Mouse (Mus musculus) right cerebral cortex, postnatal 14 days (tissue): ENCODE results near the gene Taar7d.
"Not testable (repeated sequence)": the region's sequence is repeated elsewhere in the genome, so short reads cannot be mapped to it uniquely, and the experiment has no call there.

ENCODE experiments used
- DNase-seq: peaks from one replicate; pipeline ENCODE4 v3.0.0; 2022

Taar7d gene

DNA sequence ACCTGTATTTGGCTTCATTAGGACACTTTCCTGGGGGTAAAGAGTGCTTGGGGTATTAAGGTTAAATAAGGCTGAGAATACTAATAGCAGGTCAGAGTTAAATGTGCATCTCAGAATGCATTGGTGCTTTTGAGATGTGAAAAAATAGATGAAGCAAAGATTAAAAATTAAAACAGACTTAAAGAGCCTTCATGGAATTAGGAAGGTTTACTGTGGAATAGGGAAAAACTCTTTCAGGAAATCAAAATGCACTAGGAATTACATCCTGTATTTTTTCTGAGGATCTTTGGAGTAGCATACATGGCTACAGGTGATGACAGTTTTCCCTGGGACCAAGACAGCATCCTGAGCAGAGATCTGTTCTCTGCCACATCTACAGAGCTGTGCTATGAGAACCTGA lies at the start of gene Taar7d:
Gene Taar7d, plus strand, starts transcription at position 301 of the 400 bp plus-strand sequence.
- no peak for DNase-seq

DNA sequence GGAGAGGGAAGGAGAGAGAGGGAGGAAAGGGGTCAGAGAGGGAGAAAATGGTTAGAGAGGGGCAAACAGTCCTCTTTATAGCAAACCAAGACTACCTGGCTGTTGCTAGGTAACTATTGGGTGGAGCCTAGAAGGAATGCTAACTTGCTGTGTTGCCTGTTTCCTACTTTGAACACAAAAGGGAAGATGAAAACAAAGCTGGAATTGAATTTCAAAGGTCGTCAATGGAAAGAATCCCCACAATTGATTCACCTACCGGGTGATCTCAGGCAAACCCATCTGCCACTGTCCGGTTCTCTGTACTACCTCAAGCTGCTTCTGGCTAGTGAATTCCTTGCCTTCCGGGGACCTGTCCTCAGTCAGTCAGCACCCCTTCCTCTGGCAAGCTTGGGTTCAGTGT lies 49.1 kb upstream of the Taar7d start:
- no peak for DNase-seq

DNA sequence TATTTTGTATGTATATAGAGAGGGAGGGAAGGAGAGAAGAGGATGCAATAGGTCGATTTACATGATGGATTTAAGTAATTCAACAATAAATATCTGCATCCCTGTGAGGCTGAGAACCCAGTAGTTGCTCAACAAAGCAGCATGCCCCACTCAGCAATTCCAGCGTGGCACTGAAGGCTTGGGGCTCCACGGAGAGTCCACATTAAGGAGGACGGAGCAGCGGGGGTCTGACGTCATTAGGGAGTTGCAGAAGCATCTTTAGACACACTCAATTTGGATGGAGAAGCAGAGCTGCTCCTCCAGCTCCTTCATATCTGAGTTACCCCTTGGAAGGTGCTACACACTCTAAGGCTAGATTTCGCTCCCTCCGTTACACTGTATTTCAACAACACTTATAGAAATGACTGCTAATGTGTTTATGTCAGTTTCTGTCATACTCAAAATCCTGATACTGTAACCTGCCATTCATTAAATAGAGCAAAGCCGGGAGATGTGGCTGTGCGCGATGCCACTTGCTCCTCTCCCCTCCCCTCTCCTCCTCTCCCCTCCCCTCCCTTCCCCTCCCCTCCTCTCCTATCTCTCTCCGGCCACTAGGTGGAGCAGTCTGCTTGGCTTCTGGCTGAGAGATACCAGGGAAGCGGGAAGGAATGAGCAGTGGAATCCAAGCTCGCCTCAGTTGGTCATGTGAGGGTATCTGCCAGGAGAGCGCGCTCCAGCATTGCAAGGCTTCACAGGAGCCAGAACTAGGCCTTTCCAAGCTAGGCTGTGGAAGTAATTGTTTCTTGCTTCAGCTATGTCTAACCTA lies 47.9 kb upstream of the Taar7d start:
- peak; percentile 75 for DNase-seq

DNA sequence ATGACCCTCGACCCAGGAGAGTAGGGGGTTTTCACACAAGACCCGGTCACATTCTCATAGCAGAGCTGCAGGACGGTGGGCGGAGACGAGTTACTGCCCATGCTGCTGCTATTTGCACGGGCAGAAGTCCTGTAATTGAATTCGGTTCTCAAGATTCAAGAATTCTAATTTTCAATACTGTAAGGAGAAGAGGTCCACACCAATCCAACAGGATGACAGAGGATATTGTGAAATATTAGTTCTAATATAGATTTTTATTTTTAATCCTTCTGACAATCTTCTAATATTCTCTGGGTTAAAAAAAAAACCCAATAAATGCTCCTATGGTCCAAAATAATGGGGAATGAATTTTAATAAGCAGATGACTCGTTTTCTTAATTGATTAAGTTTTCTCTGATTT lies 41.5 kb upstream of the Taar7d start, which contains the start of gene Taar6:
Gene Taar6, minus strand, starts transcription at position 101 of the 400 bp plus-strand sequence.
- DNase-seq, result no peak

DNA sequence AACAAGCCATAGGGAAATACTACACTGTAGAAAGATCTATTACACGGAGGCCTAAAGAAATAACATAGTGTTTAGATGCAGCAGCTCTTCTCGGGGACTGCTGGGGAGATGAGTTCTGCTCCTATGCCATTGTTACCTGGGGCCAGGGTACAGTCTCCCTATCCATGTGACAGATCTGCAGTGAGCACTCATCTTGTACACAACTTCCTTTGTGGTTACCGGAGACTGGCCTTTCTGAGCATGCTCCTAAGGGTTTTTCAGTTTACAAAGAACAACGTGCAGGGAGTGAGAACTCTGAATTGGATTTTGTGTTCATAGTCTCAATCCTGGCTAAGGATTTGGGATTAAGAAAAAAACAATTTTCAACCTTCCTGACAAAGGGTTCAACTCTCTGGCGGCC lies 40.6 kb upstream of the Taar7d start:
- no peak for DNase-seq

DNA sequence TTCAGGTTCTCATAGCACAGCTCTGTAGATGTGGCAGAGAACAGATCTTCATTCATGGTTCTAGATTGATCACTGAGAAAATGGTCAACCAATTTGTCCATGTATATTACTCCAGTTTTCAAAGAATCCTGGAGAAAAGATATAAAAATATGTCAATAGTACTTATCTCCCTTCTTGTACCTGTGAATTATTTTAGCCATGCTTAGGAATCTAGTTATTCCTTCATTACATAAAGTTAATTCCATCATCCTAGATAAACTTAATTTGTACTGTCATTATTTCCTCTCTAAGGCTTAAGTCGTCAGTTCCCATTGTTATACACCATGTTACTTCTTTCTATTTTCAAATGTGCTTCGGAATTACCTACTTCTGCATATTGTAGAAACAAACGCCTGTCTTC lies 33.6 kb upstream of the Taar7d start, which contains the start of gene Taar7a:
Gene Taar7a, minus strand, starts transcription at position 101 of the 400 bp plus-strand sequence.
- DNase-seq, result no peak

DNA sequence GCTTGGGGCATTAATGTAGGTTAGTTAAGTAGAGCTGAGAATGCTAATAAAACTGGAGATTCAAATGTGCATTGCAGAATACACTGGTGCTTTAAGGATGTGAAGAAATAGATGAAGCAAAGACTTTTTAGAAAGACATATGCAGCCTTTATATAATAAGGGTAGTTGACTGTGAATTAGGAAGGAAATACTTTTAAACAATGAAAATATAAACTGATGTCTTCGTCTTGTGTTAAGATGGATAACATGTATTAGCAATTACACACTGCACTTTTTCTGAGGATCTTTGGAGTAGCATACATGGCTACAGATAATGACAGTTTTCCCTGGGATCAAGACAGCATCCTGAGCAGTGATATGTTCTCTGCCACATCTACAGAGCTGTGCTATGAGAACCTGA lies 27.4 kb upstream of the Taar7d start, which contains the start of gene Taar7b:
Gene Taar7b, plus strand, starts transcription at position 301 of the 400 bp plus-strand sequence.
- DNase-seq, result no peak

DNA sequence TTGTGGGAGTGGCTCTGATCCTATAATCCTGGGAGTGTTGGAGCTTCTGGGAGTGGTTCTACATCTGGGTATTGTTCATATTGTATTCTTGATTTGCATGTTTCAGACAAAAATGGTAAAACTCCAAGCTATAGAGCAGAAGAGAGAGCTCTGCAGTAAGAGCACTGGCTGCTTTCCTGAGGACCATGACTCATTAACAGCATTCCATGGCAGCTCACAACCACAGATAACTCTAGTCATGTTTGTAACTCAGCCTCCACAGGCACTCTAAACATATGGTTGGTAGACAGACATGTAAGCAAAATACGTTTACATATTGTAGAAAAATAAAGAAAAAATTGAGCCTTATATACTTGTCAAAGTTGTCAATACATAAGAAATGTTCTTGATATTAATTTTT lies 20.6 kb upstream of the Taar7d start:
- DNase-seq, result no peak

DNA sequence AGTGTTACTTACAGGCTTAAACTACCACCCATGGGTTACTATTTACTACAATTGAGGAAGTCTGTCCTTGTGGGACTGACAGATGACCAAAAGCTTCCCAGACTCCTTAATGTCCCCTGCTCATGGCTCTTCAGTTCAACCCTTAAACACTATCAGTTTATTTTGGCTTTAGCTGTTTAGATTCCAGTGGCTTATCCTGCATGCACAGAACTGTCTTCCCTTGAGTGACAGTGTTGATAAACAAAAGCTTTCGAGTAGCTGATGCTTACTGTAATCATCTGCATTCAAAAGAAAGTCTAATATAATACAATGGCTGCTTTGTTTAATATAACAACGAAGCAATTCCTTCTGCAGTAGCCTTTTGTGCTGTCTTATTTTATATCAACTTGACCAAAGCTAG lies 20.0 kb upstream of the Taar7d start:
- no peak for DNase-seq

DNA sequence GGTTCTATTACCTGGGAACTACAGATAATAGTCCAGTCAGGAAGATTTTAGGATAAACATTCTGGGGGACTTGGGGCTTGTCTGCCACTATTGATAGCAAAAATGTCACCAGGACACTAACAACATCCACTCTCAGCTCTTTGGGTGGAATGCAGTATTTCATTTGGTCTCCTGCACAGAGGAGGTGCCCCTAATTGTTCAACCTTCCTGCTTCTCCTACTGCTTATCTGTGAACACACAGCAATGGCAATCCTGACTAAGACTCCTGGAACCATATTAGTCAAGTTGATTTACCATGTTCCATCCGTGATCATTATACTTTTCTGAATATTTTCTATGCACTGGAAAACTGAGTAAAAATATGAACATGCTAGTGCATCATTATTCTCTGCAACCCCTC lies 18.9 kb upstream of the Taar7d start:
- no peak for DNase-seq

DNA sequence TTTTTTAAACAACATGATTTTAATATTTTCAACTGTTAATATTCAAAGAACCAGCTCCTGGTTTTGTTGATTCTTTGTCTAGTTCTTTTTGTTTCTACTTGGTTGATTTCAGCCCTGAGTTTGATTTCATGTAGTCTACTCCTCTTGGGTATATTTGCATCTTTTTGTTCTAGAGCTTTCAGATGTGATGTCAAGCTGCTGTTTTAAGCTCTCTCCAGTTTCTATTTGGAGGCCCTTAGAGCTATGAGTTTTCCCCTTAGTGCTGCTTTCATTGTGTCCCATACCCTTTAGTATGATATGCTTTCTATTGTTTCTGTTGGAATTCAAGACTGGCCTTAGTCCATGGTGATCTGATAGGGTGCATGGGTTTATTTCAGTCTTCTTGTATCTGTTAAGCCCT lies 4.3 kb downstream of the Taar7d start:
- DNase-seq, result no peak

DNA sequence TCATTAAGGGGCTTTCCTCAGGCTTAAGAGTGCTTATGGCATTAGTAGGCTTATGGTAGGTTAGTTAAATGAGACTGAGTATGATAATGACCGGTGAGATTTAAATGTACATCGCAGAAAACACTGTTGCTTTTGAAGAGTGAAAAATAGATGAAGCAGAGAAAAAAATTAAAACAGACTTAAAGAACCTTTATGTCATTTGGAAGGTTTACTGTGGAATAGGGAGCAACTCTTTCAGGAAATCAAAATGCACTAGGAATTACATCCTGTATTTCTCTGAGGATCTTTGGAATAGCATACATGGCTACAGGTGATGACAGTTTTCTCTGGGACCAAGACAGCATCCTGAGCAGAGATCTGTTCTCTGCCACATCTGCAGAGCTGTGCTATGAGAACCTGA lies 10.3 kb downstream of the Taar7d start, which contains the start of gene Taar7e:
Gene Taar7e, plus strand, starts transcription at position 301 of the 400 bp plus-strand sequence.
- DNase-seq, result no peak

DNA sequence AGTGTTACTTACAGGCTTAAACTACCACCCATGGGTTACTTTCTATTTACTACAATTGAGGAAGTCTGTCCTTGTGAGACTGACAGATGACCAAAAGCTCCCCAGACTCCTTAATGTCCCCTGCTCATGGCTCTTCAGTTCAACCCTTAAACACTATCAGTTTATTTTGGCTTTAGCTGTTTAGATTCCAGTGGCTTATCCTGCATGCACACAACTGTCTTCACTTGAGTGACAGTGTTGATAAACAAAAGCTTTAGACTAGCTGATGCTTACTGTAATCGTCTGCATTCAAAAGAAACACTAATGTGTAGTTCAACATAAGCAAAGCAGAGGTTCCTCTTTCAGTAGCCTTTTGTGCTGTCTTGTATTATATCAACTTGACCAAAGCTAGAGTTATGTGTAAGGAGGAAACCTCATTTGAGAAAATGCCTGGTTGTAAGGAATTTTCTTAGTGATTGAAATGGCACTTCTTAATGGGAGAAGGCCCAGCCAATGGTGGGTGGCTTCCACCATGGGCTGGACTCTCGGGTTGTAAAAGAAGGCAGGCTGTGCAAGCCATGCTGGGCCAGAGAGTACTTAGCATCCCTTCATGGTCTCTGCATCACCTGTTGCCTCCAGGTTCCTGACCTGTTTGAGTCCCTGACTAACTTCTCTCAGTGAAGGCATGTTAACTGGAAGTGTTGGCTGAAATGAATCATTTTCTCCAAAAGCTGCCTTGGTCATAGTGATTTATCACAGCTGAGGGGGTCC lies 13.3 kb downstream of the Taar7d start:
- no peak for DNase-seq

DNA sequence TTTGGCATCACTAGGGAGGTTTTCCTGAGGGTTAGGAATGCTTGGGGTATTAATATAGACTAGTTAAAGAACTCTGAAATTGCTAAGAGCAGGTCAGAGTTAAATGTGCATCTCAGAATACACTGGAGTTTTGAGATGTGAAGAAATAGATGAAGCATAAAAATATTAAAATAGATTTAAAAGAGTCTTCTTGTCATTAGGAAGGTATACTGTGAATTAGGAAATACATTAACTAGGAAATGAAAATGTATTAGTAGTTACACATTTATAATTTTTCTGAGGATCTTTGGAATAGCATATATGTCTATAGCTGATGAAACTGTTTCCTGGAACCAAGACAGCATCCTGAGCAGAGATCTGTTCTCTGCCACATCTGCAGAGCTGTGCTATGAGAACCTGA lies 22.2 kb downstream of the Taar7d start, which contains the start of gene Taar7f:
Gene Taar7f, plus strand, starts transcription at position 301 of the 400 bp plus-strand sequence.
- DNase-seq, result no peak

DNA sequence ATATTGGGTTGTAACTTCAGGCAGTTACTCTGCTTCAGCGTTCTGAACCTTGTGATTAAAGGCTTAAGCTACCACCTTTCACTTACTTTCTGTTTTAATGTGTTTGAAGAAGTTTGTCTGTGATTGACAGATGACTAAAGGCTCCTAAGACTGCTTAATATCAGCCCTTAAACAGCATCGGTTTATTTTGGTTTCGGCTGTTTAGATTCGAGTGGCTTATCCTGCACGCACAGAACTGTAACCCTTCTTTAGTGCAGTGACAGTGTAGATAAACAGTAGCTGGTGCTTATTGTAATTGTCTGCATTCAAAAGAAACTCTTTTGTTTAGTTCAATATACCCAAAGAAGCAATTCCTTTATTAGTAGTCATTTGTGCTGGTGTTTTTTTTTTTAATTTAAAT lies 25.0 kb downstream of the Taar7d start:
- DNase-seq, result no peak

DNA sequence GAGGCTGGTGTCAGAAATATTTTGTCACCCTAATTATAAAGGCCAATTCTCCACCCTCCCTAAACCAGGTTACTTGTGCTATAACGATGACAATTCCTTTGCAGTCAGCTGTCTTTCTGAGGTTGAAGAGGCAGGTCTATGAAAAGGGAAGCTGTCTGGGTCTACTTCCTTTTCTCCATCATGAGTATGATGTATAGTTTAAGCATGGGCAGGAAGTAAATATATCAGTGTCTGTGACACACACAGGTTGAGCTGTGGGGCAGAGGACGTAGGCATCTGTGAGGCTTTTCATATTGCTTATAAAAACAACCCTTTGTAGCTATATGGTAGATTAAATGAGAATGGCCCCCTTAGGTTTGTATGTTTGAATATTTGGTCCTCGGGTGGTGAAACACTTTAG lies 32.0 kb downstream of the Taar7d start:
- DNase-seq, result no peak

DNA sequence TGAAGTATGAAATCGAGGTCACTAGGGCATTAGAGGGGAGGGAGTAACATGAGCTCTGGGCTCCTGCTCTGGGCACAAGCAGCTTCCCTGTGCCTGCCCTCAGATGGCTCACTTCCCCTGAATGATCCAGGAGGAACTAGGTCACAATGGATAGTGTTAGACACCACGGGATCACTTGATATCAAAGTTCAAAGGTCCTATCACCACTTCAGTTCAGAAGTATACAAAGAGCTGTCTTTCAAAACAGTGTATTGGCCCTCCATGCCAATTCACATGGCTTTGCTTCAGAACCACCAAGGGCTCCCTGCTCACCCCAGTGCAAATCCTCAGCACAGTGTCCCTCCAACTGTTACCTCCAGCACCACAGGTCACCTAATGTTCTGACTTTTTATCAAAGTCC lies 47.7 kb downstream of the Taar7d start:
- DNase-seq, result not testable (repeated sequence)

DNA sequence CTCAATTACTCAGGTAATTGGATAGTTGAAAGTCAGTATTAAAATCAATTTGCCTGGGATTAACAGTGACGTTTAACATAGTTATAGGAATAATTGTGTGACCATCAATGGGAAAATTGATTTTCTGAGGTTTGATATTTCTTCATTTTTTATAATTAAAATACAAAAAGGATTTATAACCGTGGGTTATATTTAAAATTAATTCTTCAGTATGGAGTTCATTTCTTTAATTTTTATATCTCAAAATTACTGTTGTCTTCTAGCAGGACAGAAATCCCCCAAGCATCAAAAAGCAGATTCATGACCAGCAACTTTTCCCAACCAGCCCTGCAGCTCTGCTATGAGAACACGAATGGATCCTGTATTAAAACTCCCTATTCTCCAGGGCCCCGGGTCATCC lies 49.2 kb downstream of the Taar7d start, which contains the start of gene Taar8a:
Gene Taar8a, plus strand, starts transcription at position 301 of the 400 bp plus-strand sequence.
- DNase-seq, result not testable (repeated sequence)
